Mouse (Mus musculus): ENCODE measurements around the gene Mfap1b.

GRCm38 (mm10) chr2:121439746-121440145 lies 34.1 kb downstream of the Mfap1b start:
- TF ChIP-seq CTCF (IDR thresholded peaks at IDR 0.05; ENCODE audit: borderline replicate concordance, insufficient read depth, low read depth, low read length) (no peak), POLR2A (IDR thresholded peaks at IDR 0.05; ENCODE audit: borderline replicate concordance, insufficient read depth, low read length) (no peak)

All from cerebellum, adult 2 months (tissue).